Mouse (Mus musculus) limb, embryonic 13.5 days (tissue): ENCODE measurements at regions not wholly inside any gene's neighbourhood (a gene's known extent, or its start where the extent isn't known, plus 50 kb on each side); places are given as distances from the start of the nearest gene placed in this dataset.

Source experiments
- ATAC-seq: fragments of 200-750 bp; cut with Nextera tagmentation; 2 replicates; pipeline ENCODE4 v1.8.0; 2017; ENCODE audit warnings: low read depth, moderate number of reproducible peaks, moderate TSS enrichment; ENCODE audit not compliant: low FRiP score
- H3K27ac ChIP-seq: fragments of 300-500 bp; sonication (generic); 2 replicates; pipeline ENCODE4 v1.5.1; 2015; ENCODE audit warnings: inconsistent platforms, mild to moderate bottlenecking, moderate library complexity
- H3K27me3 ChIP-seq: fragments of 300-500 bp; sonication (generic); 2 replicates; pipeline ENCODE4 v1.6.1; 2015; ENCODE audit warnings: mild to moderate bottlenecking, inconsistent platforms
- H3K36me3 ChIP-seq: fragments of 300-500 bp; sonication (generic); 2 replicates; pipeline ENCODE4 v1.6.1; 2015; ENCODE audit warnings: inconsistent platforms, mild to moderate bottlenecking, moderate library complexity
- H3K4me1 ChIP-seq: fragments of 300-500 bp; sonication (generic); 2 replicates; pipeline ENCODE4 v1.6.1; 2015; ENCODE audit warnings: inconsistent platforms
- H3K4me2 ChIP-seq: fragments of 300-500 bp; sonication (generic); replicated peaks from 2 replicates; pipeline ENCODE4 v1.6.1; 2015; ENCODE audit warnings: inconsistent platforms, mild to moderate bottlenecking, moderate library complexity
- H3K4me3 ChIP-seq: fragments of 300-500 bp; sonication (generic); 2 replicates; pipeline ENCODE4 v1.5.1; 2015; ENCODE audit warnings: moderate library complexity, mild to moderate bottlenecking, inconsistent platforms
- H3K9ac ChIP-seq: fragments of 300-500 bp; sonication (generic); 2 replicates; pipeline ENCODE4 v1.6.1; 2015; ENCODE audit warnings: mild to moderate bottlenecking, inconsistent platforms
- H3K9me3 ChIP-seq: fragments of 300-500 bp; sonication (generic); 2 replicates; pipeline ENCODE4 v1.6.1; 2016; ENCODE audit warnings: inconsistent platforms
- WGBS: fragments of 180-500 bp; shearing (Covaris S2); methylation state at CpG from one replicate; pipeline ENCODE4 v1.1.7; 2015; 5-methylcytosine and 5-hydroxymethylcytosine counted together

DNA sequence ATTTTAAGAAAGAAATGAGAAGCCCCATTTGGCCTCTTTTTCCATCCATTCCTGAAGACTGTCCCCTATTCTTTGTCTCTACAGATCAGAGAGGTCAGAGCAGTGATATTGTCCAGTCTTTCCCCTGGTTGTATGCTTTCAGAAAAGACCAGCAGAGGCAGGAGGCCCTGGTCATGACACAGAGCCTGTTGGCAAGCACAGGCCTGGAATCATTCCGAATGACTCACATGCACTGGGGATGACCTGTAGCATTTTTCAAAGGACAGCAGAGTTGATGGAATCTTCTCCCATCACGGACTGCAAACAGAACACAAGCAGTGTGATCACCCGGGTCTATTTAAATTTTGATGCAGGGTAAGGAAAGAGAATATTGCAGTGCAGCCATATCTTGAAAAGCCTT is 50.2 kb upstream of the Nxt1 start:
- Histone ChIP-seq H3K9me3 (no peaks in the 10 kb centered on the region), H3K4me2 (no peak overlapping the region), H3K27me3 (no peaks in the 10 kb centered on the region), H3K9ac (no peak overlapping the region), H3K27ac (no peak overlapping the region), H3K36me3 (no peaks in the 10 kb centered on the region), H3K4me3 (no peak overlapping the region), H3K4me1 (no peaks in the 10 kb centered on the region)
- no peak for ATAC-seq
- 67% methylated on average over 3 of the region's 3 CpGs for WGBS

DNA sequence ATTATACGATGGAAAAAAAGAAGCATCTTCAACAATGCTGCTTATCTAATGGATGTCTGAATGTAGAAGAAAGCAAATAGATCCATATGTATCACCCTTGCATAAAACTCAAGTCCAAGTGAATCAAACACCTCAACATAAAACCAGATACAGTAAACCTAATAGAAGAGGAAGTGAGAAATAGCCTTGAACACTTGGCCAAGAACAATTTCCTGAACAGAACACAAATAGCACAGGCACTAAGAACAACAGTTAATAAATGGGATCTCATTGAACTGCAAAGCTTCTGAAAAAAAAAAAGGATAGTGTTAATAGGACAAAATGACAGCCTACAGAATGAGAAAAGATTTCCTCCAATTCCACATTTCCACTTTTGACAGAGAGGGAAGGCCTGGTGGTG is 60.5 kb upstream of the Nxt1 start:
- H3K4me3 ChIP-seq: no peak overlapping the region
- no peaks in the 10 kb centered on the region for H3K9me3 ChIP-seq
- no peak overlapping the region for H3K27ac ChIP-seq
- no peaks in the 10 kb centered on the region for H3K27me3 ChIP-seq
- ATAC-seq: no peak
- H3K9ac ChIP-seq: no peak overlapping the region
- no peak overlapping the region for H3K4me2 ChIP-seq
- no peaks in the 10 kb centered on the region for H3K36me3 ChIP-seq
- 92% methylated on average over 1 of the region's 1 CpGs for WGBS
- no peaks in the 10 kb centered on the region for H3K4me1 ChIP-seq

DNA sequence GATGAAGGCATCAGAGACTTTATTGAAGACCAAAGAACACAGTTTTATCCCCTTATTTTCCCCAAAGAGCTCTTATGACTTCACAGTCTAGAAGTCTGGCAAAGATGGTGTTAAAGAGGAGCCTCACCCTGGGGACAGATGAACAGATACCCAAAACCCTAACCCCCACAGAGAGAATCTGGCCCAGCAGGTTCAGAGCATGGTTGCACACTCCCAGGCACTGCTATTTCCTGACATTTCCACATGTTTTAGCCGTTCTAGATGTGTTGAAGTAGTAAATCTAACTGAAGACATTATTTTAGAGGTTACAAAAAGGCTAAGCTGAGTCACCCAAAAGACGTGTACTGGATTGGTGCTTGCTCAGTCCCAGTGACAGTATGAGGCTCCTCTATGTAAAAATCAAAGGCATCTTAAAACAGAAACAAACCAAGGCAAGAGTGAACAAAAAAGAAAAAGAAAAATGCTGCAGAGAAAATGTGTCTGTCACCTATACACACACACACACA is 66.9 kb upstream of the Nxt1 start:
- H3K27me3 ChIP-seq: no peaks in the 10 kb centered on the region
- no peak overlapping the region for H3K9ac ChIP-seq
- ATAC-seq: no peak
- no peak overlapping the region for H3K4me3 ChIP-seq
- H3K27ac ChIP-seq: no peak overlapping the region
- H3K36me3 ChIP-seq: no peaks in the 10 kb centered on the region
- no peaks in the 10 kb centered on the region for H3K4me1 ChIP-seq
- 40% methylated on average over 2 of the region's 2 CpGs for WGBS
- H3K9me3 ChIP-seq: no peaks in the 10 kb centered on the region
- H3K4me2 ChIP-seq: no peak overlapping the region

DNA sequence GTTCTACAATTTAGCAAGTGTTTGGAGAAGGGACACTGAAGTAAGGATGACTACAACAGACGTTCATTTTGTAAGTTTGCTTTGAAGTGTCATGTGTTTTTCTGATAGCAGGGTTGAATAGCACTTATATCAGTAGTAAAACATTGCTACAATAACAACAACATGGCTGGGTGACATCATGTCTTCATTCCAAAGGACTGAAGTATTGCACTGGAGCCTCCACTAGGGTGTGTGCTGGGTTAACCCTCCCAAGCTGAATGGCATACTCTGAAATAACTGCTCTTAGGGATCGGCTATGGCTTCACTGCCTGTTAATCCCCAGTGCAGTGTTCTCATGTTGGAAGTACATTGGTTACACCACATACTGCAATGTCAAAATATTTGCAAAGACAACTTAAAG is 68.5 kb upstream of the Nxt1 start:
- H3K9me3 ChIP-seq: no peaks in the 10 kb centered on the region

DNA sequence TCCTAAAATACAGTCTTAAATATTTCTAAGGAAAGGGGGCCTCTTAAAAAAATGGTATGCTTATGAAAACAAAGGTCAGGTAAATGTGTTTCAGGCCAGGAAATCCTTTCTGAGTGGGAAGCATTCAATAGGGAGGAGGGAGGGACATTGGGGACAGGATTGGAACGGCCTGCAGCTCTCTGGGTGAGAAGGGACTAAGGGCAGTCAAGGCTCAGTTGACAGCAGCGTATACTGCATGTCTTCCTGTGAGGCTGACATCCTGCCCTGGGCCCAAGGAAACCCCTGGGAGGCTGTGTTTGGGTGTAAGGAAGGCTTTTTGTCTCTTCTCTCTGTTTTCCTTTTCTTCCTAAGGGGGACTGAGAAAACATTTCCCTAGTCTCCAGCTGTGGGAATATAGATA is 69.1 kb upstream of the Nxt1 start:
- no peaks in the 10 kb centered on the region for H3K27me3 ChIP-seq
- H3K36me3 ChIP-seq: no peaks in the 10 kb centered on the region
- WGBS: 63% methylated on average over 2 of the region's 2 CpGs
- H3K4me3 ChIP-seq: no peak overlapping the region
- H3K9ac ChIP-seq: no peak overlapping the region
- H3K4me2 ChIP-seq: no peak overlapping the region
- no peaks in the 10 kb centered on the region for H3K4me1 ChIP-seq
- no peak for ATAC-seq
- H3K27ac ChIP-seq: no peak overlapping the region
- no peaks in the 10 kb centered on the region for H3K9me3 ChIP-seq

More for the DNA sequence above, 68.5 kb upstream of the Nxt1 start:
- no peak overlapping the region for H3K9ac ChIP-seq
- no peak overlapping the region for H3K27ac ChIP-seq
- H3K4me3 ChIP-seq: no peak overlapping the region
- H3K27me3 ChIP-seq: no peaks in the 10 kb centered on the region
- H3K36me3 ChIP-seq: no peaks in the 10 kb centered on the region
- ATAC-seq: no peak
- H3K4me2 ChIP-seq: no peak overlapping the region
- WGBS: 66% methylated on average over 2 of the region's 2 CpGs
- no peaks in the 10 kb centered on the region for H3K4me1 ChIP-seq

DNA sequence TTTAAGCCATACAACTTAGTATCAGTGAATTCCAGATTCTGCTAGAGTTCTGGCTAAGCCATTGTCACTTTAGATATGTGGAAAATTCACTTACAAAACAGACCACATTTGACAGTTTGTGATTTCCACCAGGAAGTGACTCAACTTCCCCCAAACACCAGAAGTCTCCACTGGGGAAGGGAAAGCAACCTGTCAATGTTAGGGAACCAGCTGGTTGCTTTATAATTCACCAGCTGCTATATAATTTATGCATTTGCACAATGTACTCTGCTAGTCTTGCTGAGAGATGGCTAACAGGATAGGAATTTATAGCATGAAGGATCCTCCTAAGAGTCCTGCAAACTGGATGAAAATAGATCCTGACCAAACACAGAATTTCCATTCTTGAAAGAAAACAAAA is 72.9 kb upstream of the Nxt1 start:
- Histone ChIP-seq H3K4me2 (no peak overlapping the region), H3K27me3 (no peaks in the 10 kb centered on the region)
- no peak for ATAC-seq

DNA sequence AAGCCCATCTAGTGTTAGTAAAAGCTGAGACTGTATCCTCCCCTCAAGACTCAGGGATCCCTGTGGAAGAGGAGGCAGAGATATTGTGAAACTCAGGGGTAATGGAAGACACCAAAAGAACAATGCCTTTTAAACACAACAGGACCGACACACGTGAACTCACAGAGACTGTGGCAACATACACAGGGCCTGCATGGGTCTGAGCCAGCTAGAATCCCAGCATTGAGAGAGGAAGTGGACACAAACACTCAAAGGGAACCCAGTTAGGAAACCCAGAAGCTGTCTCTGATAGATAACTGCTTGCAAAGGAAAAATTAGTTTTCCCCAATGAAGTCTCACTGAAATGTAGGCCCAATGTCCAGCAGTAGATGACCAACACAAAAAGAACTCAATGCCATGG is 75.4 kb upstream of the Nxt1 start:
- no peak overlapping the region for H3K4me2 ChIP-seq
- no peaks in the 10 kb centered on the region for H3K36me3 ChIP-seq
- 87% methylated on average over 2 of the region's 2 CpGs for WGBS
- no peak overlapping the region for H3K27ac ChIP-seq
- H3K4me1 ChIP-seq: no peaks in the 10 kb centered on the region
- H3K9ac ChIP-seq: no peak overlapping the region
- no peaks in the 10 kb centered on the region for H3K9me3 ChIP-seq
- H3K4me3 ChIP-seq: no peak overlapping the region
- H3K27me3 ChIP-seq: no peaks in the 10 kb centered on the region
- ATAC-seq: no peak

More for the DNA sequence above, 72.9 kb upstream of the Nxt1 start:
- H3K4me1 ChIP-seq: no peaks in the 10 kb centered on the region
- no peaks in the 10 kb centered on the region for H3K9me3 ChIP-seq
- no peaks in the 10 kb centered on the region for H3K36me3 ChIP-seq
- no peak overlapping the region for H3K27ac ChIP-seq
- no peak overlapping the region for H3K9ac ChIP-seq
- H3K4me3 ChIP-seq: no peak overlapping the region

DNA sequence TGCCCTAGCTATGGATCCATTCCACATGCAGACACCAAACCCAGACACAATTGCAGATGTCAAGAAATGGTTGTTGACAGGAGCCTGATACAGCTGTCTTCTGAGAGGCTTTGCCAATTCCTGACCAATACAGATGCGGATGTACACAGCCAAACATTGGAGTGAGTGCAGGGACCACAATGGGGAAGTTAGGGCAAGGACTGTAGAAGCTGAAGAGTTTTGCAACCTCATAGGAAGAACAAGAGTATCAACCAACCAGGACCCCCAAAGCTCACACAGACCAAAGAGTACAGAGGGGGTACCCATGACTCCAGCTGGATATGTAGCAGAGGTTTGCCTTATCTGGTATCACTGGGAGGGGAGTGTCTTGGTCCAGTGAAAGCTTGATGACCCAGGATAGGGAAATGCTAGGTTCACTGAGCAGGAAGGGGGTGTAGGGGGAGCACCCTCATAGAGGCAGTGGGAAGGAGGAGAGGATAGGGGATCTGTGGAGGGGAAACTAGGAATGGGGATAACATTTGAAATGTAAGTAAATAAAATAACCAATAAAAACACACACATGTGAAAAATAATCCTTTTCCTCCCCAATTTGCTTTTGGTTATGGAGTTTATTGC is 86.6 kb upstream of the Nxt1 start:
- Histone ChIP-seq H3K9me3 (no peaks in the 10 kb centered on the region), H3K9ac (no peak overlapping the region), H3K27ac (no peak overlapping the region), H3K27me3 (no peaks in the 10 kb centered on the region), H3K4me3 (no peak overlapping the region), H3K4me2 (no peak overlapping the region), H3K36me3 (no peaks in the 10 kb centered on the region), H3K4me1 (no peaks in the 10 kb centered on the region)
- no peak for ATAC-seq
- WGBS: 82% methylated on average over 1 of the region's 1 CpGs

DNA sequence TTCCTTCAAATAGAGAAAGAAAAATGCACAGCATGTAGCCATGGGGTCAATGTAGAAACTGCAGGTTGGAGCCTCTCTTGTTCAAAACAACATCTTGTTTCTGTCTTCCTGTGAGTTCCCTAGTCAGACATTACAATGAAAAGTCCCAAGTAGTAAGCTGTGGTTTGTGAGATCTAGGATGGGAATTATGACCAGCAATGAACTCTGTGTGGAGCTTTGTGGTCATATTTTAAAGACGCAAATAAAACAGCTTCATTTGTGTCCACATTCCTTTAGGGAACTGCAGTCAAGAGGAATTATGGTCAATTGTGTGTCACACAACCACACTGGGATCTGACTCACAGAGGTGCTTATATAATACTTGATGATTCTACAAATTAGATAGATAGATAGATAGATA is 90.2 kb upstream of the Nxt1 start:
- ATAC-seq: no peak

DNA sequence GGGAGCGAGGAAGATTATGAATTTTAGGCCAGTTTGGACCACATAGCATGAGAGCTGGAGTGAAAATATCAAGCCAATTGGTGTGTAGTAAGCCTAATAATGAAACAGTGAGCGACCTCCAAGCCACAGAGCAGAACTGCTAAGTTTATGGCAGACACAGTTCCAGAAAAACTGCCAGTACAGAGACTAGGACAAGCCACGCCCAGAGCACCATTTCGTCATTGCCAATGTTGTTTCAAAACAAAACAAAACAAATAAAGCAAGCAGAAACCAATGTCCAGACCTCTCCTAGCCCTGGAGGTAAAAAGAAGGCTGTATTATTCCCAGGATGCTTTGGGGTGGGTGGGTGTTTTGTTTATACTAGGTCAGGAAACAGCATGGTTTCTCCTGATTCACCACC is 90.7 kb upstream of the Nxt1 start:
- H3K36me3 ChIP-seq: no peaks in the 10 kb centered on the region
- H3K4me3 ChIP-seq: no peak overlapping the region
- H3K4me1 ChIP-seq: no peaks in the 10 kb centered on the region
- no peak overlapping the region for H3K9ac ChIP-seq
- no peak overlapping the region for H3K4me2 ChIP-seq
- H3K9me3 ChIP-seq: no peaks in the 10 kb centered on the region
- 66% methylated on average over 4 of the region's 4 CpGs for whole genome bisulfite sequencing
- H3K27ac ChIP-seq: no peak overlapping the region
- ATAC-seq: no peak
- no peaks in the 10 kb centered on the region for H3K27me3 ChIP-seq

More for the DNA sequence above, 90.2 kb upstream of the Nxt1 start:
- no peaks in the 10 kb centered on the region for H3K36me3 ChIP-seq
- H3K4me1 ChIP-seq: no peaks in the 10 kb centered on the region
- no peaks in the 10 kb centered on the region for H3K27me3 ChIP-seq
- H3K4me2 ChIP-seq: no peak overlapping the region
- WGBS: 81% methylated on average over 1 of the region's 1 CpGs
- no peak overlapping the region for H3K4me3 ChIP-seq
- H3K9ac ChIP-seq: no peak overlapping the region
- H3K9me3 ChIP-seq: no peaks in the 10 kb centered on the region
- no peak overlapping the region for H3K27ac ChIP-seq

DNA sequence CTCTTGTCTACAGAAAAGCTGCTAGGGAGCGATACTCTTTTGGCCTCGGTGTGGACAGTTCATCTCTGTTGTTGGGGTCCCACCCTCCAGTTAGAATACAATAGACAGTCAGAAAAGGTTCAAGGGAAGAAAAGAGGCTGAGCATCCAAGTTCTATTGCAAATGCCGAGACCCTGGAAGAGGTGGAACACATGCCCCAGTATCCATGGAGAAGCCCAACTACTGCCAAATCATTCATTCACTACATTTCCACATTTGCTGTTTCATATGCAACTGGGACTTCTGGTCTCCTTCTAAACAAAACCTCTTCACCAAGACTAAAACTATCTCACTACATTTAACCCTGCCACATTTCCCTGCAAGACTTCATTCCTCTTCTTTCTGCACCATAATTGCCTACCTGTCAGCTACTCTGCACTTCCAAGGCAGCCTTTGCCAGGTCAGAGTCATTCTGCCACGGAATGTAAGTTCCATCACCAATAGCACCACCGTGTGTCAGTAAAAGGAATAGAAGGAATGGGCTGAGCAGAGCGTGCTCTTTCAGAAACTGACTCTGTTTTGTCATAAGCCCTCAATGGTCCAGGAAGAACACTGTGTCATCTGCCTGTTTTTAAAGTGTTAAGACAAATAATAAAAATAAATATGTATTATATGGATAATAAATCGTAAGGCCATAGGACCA is 92.0 kb upstream of the Nxt1 start:
- no peak overlapping the region for H3K4me3 ChIP-seq
- H3K9ac ChIP-seq: no peak overlapping the region
- H3K27me3 ChIP-seq: no peaks in the 10 kb centered on the region
- no peak for ATAC-seq
- H3K27ac ChIP-seq: no peak overlapping the region
- H3K9me3 ChIP-seq: no peaks in the 10 kb centered on the region
- H3K4me2 ChIP-seq: no peak overlapping the region
- H3K36me3 ChIP-seq: no peaks in the 10 kb centered on the region
- no peaks in the 10 kb centered on the region for H3K4me1 ChIP-seq
- WGBS: 46% methylated on average over 7 of the region's 7 CpGs

DNA sequence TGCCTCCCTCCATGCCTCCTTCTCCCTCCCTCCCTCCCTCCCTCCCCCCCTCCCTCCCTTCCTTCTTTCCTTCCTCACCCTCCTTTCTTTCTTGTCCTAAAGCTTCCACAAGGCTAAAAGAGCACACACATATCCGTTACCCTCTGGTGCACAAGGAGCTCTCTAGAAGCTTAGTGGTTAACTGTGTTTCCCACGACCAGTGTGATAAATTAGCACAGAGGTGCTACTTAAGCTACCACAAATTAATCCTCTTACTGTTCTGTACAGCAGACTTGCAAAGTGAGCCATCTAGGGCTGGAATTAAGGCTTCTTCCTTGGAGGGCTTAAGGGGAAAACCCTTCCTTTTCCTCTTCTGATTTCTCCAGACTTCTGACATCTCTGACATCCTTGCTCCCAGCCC is 92.8 kb upstream of the Nxt1 start:
- no peak overlapping the region for H3K4me3 ChIP-seq
- no peak overlapping the region for H3K9ac ChIP-seq
- no peaks in the 10 kb centered on the region for H3K4me1 ChIP-seq
- H3K4me2 ChIP-seq: no peak overlapping the region
- no peak for ATAC-seq
- no peaks in the 10 kb centered on the region for H3K36me3 ChIP-seq
- no peak overlapping the region for H3K27ac ChIP-seq
- 27% methylated on average over 2 of the region's 2 CpGs for WGBS
- H3K27me3 ChIP-seq: no peaks in the 10 kb centered on the region
- no peaks in the 10 kb centered on the region for H3K9me3 ChIP-seq

DNA sequence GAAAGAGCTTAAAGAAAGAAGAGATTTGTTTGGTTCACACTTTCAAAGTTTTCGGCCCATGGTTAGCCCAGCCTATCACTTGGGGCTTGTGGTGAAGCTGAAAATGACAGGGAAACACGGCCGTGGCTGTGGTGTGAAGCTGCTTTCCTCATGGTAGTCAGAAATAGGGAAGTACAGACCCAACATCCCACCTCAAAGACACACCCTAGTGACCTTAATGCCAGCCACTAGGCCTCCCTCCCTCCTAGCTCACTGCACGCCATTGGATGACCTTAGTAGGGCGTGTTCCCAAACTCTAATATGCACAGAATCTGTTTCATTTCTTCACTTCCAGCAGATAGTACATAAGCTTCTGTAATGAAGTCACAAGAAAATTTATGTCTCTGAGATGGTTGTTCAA is 93.4 kb upstream of the Nxt1 start:
- 74% methylated on average over 5 of the region's 5 CpGs for WGBS
- Histone ChIP-seq H3K9me3 (no peaks in the 10 kb centered on the region), H3K4me1 (no peaks in the 10 kb centered on the region), H3K9ac (no peak overlapping the region), H3K4me3 (no peak overlapping the region), H3K4me2 (no peak overlapping the region), H3K27me3 (no peaks in the 10 kb centered on the region), H3K36me3 (no peaks in the 10 kb centered on the region), H3K27ac (no peak overlapping the region)
- ATAC-seq: no peak
